8 mouse cellular contexts compared by ENCODE assay signal in the genomic region with DNA sequence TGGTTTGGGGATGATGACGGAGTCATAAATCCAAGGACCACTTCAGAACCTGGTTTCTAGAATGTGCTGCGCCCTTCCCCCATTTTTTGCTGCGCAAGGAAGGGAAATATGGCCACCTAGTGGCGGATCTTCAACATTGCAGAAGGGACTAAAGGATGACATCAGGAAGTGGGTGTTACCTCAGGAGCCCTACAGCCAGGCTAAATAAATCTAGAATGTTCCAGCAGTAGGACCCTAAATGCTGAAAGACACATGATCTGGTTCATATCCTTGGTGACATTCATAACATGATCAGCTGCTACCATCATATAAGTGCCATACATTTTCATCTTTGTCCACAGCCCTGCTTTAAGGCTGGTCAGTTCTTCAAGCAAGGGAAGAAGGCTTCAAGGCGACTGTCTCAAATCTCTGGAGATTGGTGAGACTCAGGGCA. TPM values are rescaled to one million over a fixed set of nuclear protein-coding genes. Genes with fewer than 3 reads are reported as not detected.
DNase-seq lines count a peak whose midpoint lies in the region; ATAC-seq lines count a peak whose summit lies in the region.
"Not testable (repeated sequence)": the region's sequence is repeated elsewhere in the genome, so short reads cannot be mapped to it uniquely, and the experiment has no call there.

A gene (plus strand): TSS at position 383 of the 433 bp plus-strand sequence.

- WGBS in hindbrain, embryonic 13.5 days: 12% methylated on average over 4 of the region's 5 CpGs
- 14% methylated on average over 3 of the region's 5 CpGs for WGBS in lung, embryonic 16.5 days

- 0 out of 2 replicates have a peak, but pooled peaks have one; percentile 4 for ATAC-seq in hindbrain, embryonic 13.5 days (ENCODE audit: low FRiP score)
- not testable (repeated sequence) for ATAC-seq in lung, embryonic 16.5 days (ENCODE audit: low read depth)

- peak; percentile 67 for DNase-seq in T-cell, adult 2 months (ENCODE audit: low spot score)
- peak; percentile 58 to 72 for DNase-seq in cerebellum, postnatal 25 days
- peak; percentile 48 to 51 for DNase-seq in frontal cortex, postnatal 14 days (ENCODE audit: low spot score in 2 of 2)
- peak; percentile 36 to 69 for DNase-seq in layer of hippocampus, postnatal 14 days (ENCODE audit: low spot score in 2 of 2)
- DNase-seq in ovary, postnatal 14 days (ENCODE audit: low spot score): peak; percentile 33
- DNase-seq in thymus, postnatal 4 days: peak; percentile 60

- not testable (repeated sequence) for H3K9me3 ChIP-seq in hindbrain, embryonic 13.5 days; lung, embryonic 16.5 days (ENCODE audit: control insufficient read depth, low read length)

- peak within 1 kb of the TSS; percentile 57 for H3K4me2 ChIP-seq in hindbrain, embryonic 13.5 days
- peak within 1 kb of the TSS; percentile 63 for H3K4me2 ChIP-seq in lung, embryonic 16.5 days (ENCODE audit: low read depth, low read length)

- H3K27ac ChIP-seq in hindbrain, embryonic 13.5 days: peak within 1 kb of the TSS; percentile 85
- H3K27ac ChIP-seq in lung, embryonic 16.5 days (ENCODE audit: low read length): not testable (repeated sequence)

- peaks cover 28% of the 10 kb centered on the region for H3K36me3 ChIP-seq in hindbrain, embryonic 13.5 days
- not testable (repeated sequence) for H3K36me3 ChIP-seq in lung, embryonic 16.5 days (ENCODE audit: control insufficient read depth, insufficient read depth, low read length)

- peak within 1 kb of the TSS; percentile 62 for H3K4me3 ChIP-seq in hindbrain, embryonic 13.5 days
- peak within 1 kb of the TSS; percentile 62 for H3K4me3 ChIP-seq in lung, embryonic 16.5 days (ENCODE audit: low read length)

- not testable (repeated sequence) for H3K4me1 ChIP-seq in hindbrain, embryonic 13.5 days (replicated peaks); lung, embryonic 16.5 days (replicated peaks; ENCODE audit: control insufficient read depth, insufficient read depth, low read length)

- H3K9ac ChIP-seq in hindbrain, embryonic 13.5 days: peak within 1 kb of the TSS; percentile 85
- H3K9ac ChIP-seq in lung, embryonic 16.5 days (ENCODE audit: low read length): peak within 1 kb of the TSS; percentile 55

- not testable (repeated sequence) for H3K27me3 ChIP-seq in hindbrain, embryonic 13.5 days; lung, embryonic 16.5 days (ENCODE audit: control insufficient read depth, insufficient read depth, low read depth, low read length)

RNA-seq across cellular contexts. Expression of the gene that starts here (rescaled TPM):
- 107 and 112 TPM in 2 replicates for polyA plus RNA-seq in hindbrain, embryonic 13.5 days (2015; fragmentation: Nextera tagmentation; extraction: Ambion mirVana)
- 10 to 100 TPM; 63.2 to 69.1 TPM for total RNA-seq in layer of hippocampus, postnatal 14 days (2021)
- polyA plus RNA-seq in lung, embryonic 16.5 days (2015; fragmentation: Nextera tagmentation; extraction: Ambion mirVana): 43.8 and 45.3 TPM in 2 replicates
